Mouse (Mus musculus) bone marrow, adult 2 months (tissue): ENCODE measurements around the gene Cog1.

Experiments
- CTCF ChIP-seq: fragments of 200-500 bp; IDR thresholded peaks from 2 replicates; pipeline ENCODE4 v1.5.1; 2011; ENCODE audit warnings: low read length, control low read depth; ENCODE audit not compliant: control insufficient read depth, insufficient read depth
- POLR2A ChIP-seq: fragments of 200-500 bp; IDR thresholded peaks from 2 replicates; pipeline ENCODE4 v1.6.1; 2011; ENCODE audit warnings: low read depth, mild to moderate bottlenecking, control low read depth, low read length, borderline replicate concordance; ENCODE audit not compliant: control insufficient read depth

- TF ChIP-seq CTCF (no peak), POLR2A (no peak)
Observed at GRCm38 (mm10) chr11:113680954-113681353, 32.0 kb downstream of the Cog1 start.
